Mouse (Mus musculus) layer of hippocampus, adult 8-10 months (tissue): ENCODE measurements around the gene Henmt1. TPM values are rescaled to one million over a fixed set of nuclear protein-coding genes. Genes with fewer than 3 reads are reported as not detected.

Source experiments
- DNase-seq, 2 experiments: peaks; one replicate each; pipeline ENCODE4 v3.0.0; 2022; ENCODE audit warnings: low spot score in 2 of 2
- total RNA-seq, 4 experiments: library from RNA; stranded (reverse); gene quantifications; 2 replicates each; pipeline ENCODE4 v1.2.4; 2022

Gene Henmt1
- total RNA-seq, result 1 to 10 TPM; 2.4 to 4.3 (median 3.0) TPM

GRCm38 (mm10) chr3:108939573-108939972 is at the start of gene Henmt1:
Gene Henmt1, plus strand, starts transcription at chr3:108939873.
- no peak for DNase-seq

- no peak for DNase-seq
Measured at GRCm38 (mm10) chr3:108889908-108890307, 49.8 kb upstream of the Henmt1 start, which contains the start of gene Fndc7. Gene Fndc7, minus strand, starts transcription at chr3:108890008.

- no peak for DNase-seq
Measured at GRCm38 (mm10) chr3:108892080-108892479, 47.6 kb upstream of the Henmt1 start.

- no peak for DNase-seq
Measured at GRCm38 (mm10) chr3:108892914-108893313, 46.8 kb upstream of the Henmt1 start.

- DNase-seq, result no peak
Measured at GRCm38 (mm10) chr3:108898640-108899039, 41.0 kb upstream of the Henmt1 start.

- no peak for DNase-seq
Measured at GRCm38 (mm10) chr3:108900147-108900546, 39.5 kb upstream of the Henmt1 start.

GRCm38 (mm10) chr3:108900681-108901080 is 39.0 kb upstream of the Henmt1 start:
- no peak for DNase-seq

GRCm38 (mm10) chr3:108902038-108902437 is 37.6 kb upstream of the Henmt1 start:
- no peak for DNase-seq

- no peak for DNase-seq
Measured at GRCm38 (mm10) chr3:108902934-108903333, 36.7 kb upstream of the Henmt1 start.

- no peak for DNase-seq
Measured at GRCm38 (mm10) chr3:108910303-108911080, 29.2 kb upstream of the Henmt1 start.

- DNase-seq, result peak; percentile 28 to 43
Measured at GRCm38 (mm10) chr3:108911081-108911547, 28.6 kb upstream of the Henmt1 start.

- DNase-seq, result peak; percentile 93 to 95
Measured at GRCm38 (mm10) chr3:108911548-108912413, 27.9 kb upstream of the Henmt1 start, which contains the start of gene Prpf38b. Gene Prpf38b, minus strand, starts transcription at chr3:108911727.

GRCm38 (mm10) chr3:108915999-108916398 is 23.7 kb upstream of the Henmt1 start:
- peak; percentile 25 to 61 for DNase-seq

GRCm38 (mm10) chr3:108916857-108917256 is 22.8 kb upstream of the Henmt1 start:
- no peak for DNase-seq

- DNase-seq, result no peak
Measured at GRCm38 (mm10) chr3:108917986-108918385, 21.7 kb upstream of the Henmt1 start.

- DNase-seq, result no peak
Measured at GRCm38 (mm10) chr3:108918852-108919251, 20.8 kb upstream of the Henmt1 start.

GRCm38 (mm10) chr3:108920442-108921070 is 19.1 kb upstream of the Henmt1 start:
- no peak for DNase-seq

GRCm38 (mm10) chr3:108921822-108922221 is 17.9 kb upstream of the Henmt1 start:
- DNase-seq, result no peak

- no peak for DNase-seq
Measured at GRCm38 (mm10) chr3:108925677-108926076, 14.0 kb upstream of the Henmt1 start.

- no peak for DNase-seq
Measured at GRCm38 (mm10) chr3:108926308-108926707, 13.4 kb upstream of the Henmt1 start.

GRCm38 (mm10) chr3:108933557-108933956 is 6.1 kb upstream of the Henmt1 start:
- DNase-seq, result no peak

- DNase-seq, result no peak
Measured at GRCm38 (mm10) chr3:108938691-108939090, 982 bp upstream of the Henmt1 start.
